Mouse (Mus musculus): ENCODE measurements around the gene Ubl5.
"Not testable (repeated sequence)": the region's sequence is repeated elsewhere in the genome, so short reads cannot be mapped to it uniquely, and the experiment has no call there.

Ubl5 gene

GRCm38 (mm10) chr9:20653859-20654258, 11.2 kb downstream of the Ubl5 start:
- no peak for DNase-seq (ENCODE audit: low read depth, low spot score)

DNA sequence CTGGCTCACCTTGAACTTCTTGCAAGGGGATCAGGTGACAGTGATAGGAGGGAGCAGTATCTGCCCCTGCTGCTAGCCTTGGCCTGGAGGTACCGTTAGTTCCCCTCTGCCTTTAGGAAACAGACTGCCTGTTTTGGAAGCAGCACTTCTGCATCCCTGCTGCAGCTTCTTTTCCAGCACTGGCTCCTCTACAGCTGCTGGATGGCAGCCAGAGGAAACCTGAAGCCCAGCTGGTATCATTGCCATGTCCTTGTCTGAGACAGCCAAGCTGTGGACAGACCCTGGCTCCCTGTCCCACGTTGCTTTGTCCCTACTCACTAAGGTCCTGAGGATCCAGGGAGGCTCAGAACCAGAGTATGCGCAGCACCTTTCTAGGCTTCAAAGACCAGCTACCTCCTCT, 14.9 kb downstream of the Ubl5 start:
- no peak for DNase-seq (ENCODE audit: low read depth, low spot score)

DNA sequence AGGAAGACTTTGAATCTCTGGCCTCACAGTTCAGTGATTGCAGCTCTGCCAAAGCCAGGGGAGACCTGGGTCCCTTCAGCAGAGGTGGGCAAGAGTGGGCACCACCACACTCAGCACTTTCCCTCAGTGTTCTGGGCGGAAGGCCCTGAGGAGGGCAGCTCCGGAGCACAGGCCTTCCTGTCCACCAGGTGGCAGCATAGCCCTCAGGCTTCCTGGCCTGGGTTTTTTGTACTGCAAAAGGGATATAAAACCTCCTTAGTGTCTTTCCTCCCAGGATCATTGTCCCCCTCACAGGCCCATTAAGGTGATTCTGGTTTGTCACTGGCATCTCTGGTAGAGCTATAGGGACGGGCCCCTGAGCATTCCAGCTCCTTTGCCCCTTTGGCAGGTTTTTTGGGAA, 19.6 kb downstream of the Ubl5 start:
- no peak for DNase-seq (ENCODE audit: low read depth, low spot score)

DNA sequence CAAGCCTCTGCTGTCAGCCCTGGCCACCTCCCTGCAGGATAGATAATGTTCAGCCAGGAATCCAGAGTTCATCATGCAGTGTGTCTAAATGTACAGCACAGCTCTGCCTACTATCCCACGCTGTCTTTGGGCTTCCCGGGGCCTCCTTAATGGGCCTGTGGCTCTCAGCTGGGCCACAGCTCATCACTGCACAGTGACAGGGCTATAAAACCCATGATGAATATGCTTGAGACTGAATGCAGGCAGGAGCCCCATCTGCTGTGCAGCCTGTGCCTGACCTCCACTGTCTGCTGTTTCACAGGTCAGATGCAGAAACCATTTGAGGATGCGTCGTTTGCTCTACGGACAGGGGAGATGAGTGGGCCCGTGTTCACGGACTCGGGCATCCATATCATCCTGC, 20.2 kb downstream of the Ubl5 start:
- DNase-seq (ENCODE audit: low read depth, low spot score), result no peak

- DNase-seq (ENCODE audit: low read depth, low spot score), result no peak
Measured at GRCm38 (mm10) chr9:20663956-20664355, 21.3 kb downstream of the Ubl5 start.

GRCm38 (mm10) chr9:20664366-20664765, 21.7 kb downstream of the Ubl5 start:
- no peak for DNase-seq (ENCODE audit: low read depth, low spot score)

DNA sequence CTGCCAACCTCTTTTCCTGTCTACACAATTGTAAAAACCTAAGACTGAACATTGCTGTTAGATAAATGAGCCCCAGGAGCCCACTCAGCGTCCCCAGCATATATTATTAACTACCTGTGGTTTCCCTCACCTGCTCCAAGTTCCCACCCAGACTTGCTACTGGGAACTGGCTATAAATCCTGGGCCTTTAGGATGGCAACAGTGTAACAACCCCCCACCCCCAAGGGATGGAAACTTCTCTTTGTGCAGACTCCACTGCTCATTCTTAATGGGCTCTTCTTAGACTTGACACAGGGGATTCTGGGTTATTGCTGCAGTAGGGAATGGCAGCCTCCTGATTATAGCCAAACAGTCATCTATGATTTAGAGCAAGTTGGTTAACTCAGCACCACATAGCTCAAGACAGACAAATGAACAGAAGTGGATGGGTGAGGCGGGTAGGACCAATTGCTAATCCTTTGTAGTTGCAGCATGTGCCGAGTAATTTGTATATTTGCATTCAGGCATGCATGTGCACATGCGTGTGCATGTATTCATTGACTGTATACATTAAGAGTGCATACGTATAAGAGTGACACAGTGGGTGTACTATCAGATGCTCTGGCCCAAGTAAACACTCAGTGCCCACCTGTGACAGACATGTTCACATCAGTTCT, 22.4 kb downstream of the Ubl5 start:
- no peak for DNase-seq (ENCODE audit: low read depth, low spot score)

DNA sequence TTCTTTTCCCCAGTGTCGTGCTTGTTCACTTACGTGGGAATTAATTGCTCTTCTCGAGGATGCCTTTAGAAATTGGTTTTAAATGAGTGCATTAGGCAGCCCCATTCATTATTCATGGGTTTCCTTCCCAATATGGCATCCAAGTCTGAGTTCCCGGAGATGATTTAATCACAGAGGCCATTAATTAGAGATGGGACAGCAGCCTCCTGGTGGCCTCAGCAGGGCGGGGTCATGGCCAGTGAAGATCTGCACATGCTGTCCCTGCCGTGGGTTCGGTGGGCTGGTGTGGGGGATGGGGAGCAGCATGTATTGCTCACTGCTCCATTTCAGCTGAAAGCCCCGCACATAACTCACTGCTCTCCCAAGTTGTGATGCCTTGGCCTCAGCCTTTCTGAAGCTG, 23.2 kb downstream of the Ubl5 start:
- DNase-seq (ENCODE audit: low read depth, low spot score), result no peak

DNA sequence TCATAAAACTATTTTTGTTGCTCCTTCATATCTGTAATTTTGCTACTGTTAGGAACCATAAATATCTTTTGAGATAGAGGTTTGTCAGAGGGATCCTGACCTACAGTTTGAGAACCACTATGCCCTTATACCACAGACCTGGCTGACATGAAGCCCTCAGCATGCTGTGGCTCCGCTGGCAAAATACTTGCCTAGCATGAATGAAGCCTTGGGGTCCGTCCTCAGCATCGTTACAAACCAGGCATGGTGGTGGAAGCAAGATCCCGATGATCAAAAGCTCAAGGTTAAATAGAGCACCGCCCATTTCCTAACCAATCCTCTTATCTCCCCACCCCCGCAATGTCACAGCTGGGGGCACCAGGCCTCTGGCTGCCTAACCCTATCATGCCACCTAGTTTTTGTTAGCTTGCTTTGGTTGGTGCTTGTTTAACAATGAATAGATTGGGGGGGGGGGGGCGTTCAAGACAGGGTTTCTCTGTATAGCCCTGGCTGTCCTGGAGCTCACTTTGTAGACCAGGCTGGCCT, 23.9 kb downstream of the Ubl5 start:
- DNase-seq (ENCODE audit: low read depth, low spot score), result no peak

DNA sequence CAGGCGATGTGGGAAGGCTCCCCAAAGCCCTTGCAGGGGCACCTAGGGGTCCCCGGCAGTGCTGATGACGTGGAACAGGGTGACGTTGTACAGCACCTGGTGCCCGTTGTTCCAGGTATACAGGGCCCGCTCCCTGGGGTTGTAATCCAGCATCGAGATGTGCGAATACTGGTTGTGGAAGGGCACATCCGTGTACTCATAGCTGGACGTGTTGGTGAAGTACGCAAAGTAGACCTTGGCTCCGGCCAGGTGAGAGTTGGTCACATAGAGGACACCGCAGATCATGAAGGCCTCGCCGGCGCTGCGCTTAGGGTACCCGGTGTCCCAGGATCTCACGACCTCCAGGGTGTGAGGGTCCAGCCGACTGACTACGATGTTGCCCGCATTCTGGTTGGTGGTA, 25.4 kb downstream of the Ubl5 start:
- DNase-seq (ENCODE audit: low read depth, low spot score), result no peak

GRCm38 (mm10) chr9:20672047-20672446, 29.4 kb downstream of the Ubl5 start:
- no peak for DNase-seq (ENCODE audit: low read depth, low spot score)

GRCm38 (mm10) chr9:20677892-20678291, 35.2 kb downstream of the Ubl5 start:
- no peak for DNase-seq (ENCODE audit: low read depth, low spot score)

DNA sequence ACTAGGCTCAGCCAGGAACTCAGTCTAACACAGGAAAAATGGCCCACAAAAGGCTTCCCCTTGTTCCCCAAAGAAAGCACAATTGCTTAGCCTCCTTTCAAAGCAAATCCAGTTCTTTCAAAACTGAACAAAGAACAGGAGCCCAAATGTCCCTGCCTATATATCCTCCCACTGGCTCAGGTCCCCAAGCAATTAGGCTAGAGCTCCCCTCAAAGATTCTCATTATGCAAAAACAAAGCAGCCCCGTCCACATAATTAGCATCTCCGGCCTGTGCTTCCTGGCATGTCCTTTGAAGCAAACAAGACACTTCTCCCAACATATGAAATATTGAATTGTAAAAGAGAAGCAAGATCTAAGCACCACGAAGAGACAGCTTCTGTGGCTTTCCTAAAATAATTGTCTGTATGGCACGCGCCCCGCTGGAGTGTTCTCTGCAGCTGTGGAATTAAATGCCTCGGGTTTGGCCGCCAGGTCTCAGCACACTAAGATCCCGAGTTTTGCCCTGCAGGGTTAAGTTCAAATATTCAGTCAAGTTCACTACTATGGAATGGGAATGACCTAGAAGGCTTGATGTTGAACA, 37.8 kb downstream of the Ubl5 start:
- no peak for DNase-seq (ENCODE audit: low read depth, low spot score)

DNA sequence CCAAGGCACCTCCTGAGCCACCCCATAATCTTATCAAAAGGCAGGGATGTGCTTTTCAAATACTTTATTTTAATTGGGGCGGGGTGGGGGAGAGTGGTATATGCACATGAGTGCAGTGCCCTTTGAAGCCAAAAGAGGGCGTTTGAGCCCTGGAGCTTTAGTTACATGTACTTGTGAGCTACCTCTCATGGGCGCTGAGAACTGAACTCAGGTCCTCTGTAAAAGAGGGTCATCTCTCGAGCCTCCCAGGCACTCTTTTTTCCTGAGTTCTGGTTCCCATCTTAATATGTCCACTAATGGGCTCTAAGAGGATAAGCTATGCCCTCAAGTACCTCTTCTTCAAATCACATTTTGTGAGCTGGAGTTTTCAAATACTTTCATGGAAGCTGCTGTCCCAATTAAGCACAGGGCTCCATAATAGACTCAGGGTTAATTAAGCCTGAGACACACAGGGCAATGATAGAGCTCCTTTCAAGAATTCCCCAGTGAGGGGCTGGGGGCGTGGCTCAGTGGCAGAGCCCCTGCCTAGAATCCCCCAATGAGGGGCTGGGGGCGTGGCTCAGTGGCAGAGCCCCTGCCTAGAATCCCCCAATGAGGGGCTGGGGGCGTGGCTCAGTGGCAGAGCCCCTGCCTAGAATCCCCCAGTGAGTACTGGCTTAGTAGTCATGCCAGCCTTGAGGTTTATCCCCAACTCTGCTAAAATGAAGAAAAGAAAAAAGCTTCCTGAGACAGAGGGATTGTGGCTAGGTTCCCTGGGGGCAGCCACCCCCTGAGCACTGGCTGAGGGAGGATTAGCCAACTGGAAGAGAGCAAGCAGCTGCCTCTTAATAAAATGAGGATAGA, 39.1 kb downstream of the Ubl5 start:
- DNase-seq (ENCODE audit: low read depth, low spot score), result no peak

DNA sequence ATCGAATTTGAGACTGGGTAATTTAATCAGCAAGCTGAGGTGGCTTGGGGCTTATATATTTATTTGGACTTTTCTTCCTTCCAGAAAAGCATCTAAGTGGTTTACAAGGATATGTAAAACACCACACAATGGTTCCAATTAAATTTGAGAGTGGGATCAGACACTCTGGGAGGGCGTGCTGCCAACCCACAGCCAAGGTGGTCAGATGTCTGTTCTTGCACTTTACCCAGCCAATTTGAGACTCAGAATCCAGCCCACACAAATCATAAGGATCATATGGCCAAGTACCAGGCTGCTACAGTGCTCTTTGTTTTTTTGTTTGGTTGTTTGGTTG, 39.7 kb downstream of the Ubl5 start:
- DNase-seq (ENCODE audit: low read depth, low spot score), result no peak

GRCm38 (mm10) chr9:20685081-20685861, 42.6 kb downstream of the Ubl5 start:
- DNase-seq (ENCODE audit: low read depth, low spot score), result no peak

GRCm38 (mm10) chr9:20689403-20689802, 46.7 kb downstream of the Ubl5 start:
- no peak for DNase-seq (ENCODE audit: low read depth, low spot score)

DNA sequence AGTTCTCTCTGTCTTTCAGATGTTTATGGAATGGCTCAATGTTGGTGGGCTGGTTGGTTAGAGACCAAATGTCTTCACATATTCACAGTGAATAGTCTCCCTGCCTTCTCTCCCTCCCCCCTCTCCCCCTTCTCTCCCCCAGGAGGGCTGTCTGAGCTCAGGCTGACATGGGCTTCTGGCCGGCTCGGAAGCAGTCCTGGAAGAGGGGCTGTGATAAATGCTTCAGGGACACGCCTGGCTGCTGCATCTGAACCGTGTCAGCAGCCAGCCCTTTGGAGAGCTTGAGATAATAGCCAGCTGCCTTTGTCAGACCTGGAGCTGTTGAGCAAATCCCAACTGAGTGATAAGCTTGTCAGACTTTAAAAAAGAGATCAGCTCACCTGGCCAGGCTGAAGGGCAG, 47.2 kb downstream of the Ubl5 start:
- no peak for DNase-seq (ENCODE audit: low read depth, low spot score)

- not testable (repeated sequence) for DNase-seq (ENCODE audit: low read depth, low spot score)
Measured at GRCm38 (mm10) chr9:20690449-20690848, 47.8 kb downstream of the Ubl5 start.

GRCm38 (mm10) chr9:20692863-20693262, 50.2 kb downstream of the Ubl5 start:
- no peak for DNase-seq (ENCODE audit: low read depth, low spot score)

DNA sequence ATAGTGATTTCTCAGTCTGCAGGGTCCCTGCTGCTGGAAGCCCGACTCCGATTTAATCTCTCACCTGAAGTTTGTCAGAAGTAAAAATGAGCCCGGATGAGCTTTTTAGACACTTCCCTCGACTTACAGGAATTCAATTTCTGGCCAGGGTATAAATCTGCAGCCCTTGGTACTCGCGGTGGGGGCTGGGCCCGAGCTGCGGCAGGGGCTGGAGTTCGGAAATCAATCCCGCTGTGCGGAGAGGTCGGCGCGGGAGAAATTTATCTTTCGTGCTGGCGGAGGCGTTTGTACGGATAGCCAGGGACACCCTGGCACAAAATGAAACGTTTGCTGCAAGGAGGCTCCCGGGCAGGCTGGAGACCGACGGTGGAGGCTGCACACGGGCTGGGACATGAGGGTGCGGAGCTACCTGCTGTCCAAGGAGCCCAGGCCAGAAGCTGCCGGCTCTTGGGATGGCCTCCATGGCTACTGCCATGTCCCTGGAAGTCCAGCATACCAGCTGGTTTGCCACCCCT, 52.1 kb downstream of the Ubl5 start:
- no peak for DNase-seq (ENCODE audit: low read depth, low spot score)

All from embryo, embryonic 11.5 days (tissue).